Mouse (Mus musculus) splenic B cell, adult 2 months (primary cell): ENCODE results near the gene Rapgef3.

Source experiments
- DNase-seq: peaks from one replicate; pipeline ENCODE4 v3.0.0-alpha.2; 2011; ENCODE audit warnings: low read depth, low spot score
- H3K27me3 ChIP-seq: 2 replicates; pipeline ENCODE4 v1.6.1; 2012; ENCODE audit warnings: mild to moderate bottlenecking, low read length, moderate library complexity, mixed read lengths; ENCODE audit not compliant: control insufficient read depth, poor library complexity, insufficient read depth, severe bottlenecking
- H3K36me3 ChIP-seq: 2 replicates; pipeline ENCODE4 v1.6.1; 2012; ENCODE audit warnings: mild to moderate bottlenecking, low read length, moderate library complexity, mixed read lengths; ENCODE audit not compliant: control insufficient read depth, poor library complexity, insufficient read depth, severe bottlenecking

Gene Rapgef3

GRCm38 (mm10) chr15:97767280-97768186, at the start of gene Rapgef3:
Gene Rapgef3 (minus strand): TSS chr15:97767972.
- DNase-seq, result peak; percentile 81
- no peaks in the 10 kb centered on the region for H3K27me3 ChIP-seq
- H3K36me3 ChIP-seq, result no peaks in the 10 kb centered on the region

DNA sequence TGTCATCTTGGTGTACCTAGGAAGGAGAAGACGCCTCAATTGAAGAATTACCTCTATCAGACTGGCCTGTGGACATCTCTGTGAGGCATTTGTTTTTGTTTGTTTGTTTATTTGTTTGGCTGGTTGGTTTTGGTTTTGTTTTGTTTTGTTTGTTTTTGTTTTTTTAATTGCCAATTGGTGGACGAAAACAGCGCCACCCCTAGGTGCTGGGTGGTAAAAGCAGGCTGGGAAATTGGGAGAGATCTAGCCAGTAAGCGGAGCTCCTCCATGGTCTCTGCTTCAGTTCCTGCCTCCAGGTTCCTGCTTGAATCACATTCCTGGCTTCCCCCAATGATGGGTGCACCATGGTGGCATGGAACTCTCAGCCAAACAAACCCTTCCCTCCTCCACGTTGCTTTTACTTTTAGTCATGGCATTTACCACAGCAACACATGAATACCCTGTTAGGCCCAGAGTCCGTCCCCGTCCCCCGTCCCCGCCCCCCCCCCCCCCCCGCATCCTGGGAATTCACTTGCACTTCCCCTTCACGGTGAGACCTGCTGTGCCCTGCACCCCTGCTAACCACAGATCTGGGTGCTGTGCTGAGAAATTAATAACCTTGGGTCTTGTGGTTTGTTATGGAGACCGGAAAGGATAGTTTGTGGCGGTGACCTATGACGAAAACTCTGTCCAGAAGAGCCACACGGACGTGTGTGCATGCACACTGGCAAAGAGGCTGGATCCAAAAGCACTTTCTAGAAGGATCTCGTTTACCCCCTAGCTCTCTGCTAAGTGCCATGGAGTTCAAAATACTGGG, 48.6 kb upstream of the Rapgef3 start:
- Histone ChIP-seq H3K36me3 (no peaks in the 10 kb centered on the region; the same call in 1 of the 2 replicates), H3K27me3 (no peaks in the 10 kb centered on the region)
- peak; percentile 22 for DNase-seq

- H3K36me3 ChIP-seq, result no peaks in the 10 kb centered on the region; the same call in 1 of the 2 replicates
- no peaks in the 10 kb centered on the region for H3K27me3 ChIP-seq
- DNase-seq, result no peak
These were observed 47.5 kb upstream of the Rapgef3 start for GRCm38 (mm10) chr15:97815254-97815653.

DNA sequence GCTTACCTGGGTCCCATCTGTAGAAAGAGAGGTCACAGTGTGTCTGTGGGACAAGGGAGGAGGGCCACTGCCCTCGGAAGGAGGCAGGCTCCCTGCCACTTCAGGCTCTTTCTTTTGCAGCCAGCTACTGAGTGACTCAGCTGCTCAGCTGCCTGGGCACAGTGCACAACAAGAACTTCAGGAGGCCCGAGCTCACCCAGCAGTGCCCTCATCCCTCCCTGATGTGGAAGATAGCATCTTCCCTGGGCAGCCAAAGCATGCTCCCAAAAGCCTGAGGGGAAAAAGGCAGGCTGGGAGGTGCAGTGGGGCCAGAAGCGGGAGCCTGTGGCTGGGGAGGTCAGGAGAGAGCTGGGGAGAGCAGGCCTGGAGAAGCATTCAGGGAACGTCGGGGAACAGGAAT, 46.9 kb upstream of the Rapgef3 start:
- no peak for DNase-seq
- Histone ChIP-seq H3K27me3 (no peaks in the 10 kb centered on the region), H3K36me3 (no peaks in the 10 kb centered on the region; the same call in 1 of the 2 replicates)

DNA sequence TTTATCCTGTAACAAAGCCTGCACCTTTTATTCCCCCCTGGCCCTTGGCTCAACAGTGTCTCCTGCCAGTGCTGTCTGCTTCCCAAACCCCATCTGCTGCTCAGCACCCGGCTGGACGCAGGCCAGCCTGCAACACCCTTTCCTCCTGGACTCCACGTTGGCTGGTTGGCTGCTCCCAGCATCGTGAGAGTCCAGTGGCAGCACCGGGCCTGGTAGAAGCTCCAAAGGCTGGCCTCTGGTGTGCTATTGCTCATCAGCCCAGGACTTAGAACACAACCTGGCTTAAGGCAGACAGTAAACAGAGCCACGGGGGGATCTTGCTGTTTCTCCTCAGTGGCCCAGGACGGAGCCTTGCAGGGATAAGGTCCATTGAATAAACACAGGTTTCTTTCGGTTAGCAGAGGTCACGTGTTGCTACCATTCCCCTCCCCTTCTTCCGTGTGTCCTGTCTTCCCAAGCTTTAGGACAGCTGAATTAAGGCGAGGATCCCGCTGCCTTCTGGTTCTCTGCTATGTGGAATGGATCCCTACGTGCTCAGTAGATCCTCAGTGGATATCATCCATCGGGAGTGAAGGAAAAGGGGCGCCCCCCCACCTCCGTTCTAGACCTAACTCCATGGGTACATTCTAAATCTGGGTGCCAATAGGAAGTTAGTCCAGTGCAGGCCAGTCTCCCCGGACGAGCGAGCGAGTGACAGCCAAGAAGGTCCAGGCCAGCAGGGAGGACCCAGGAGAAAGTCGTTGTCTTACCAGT, 45.9 kb upstream of the Rapgef3 start:
- Histone ChIP-seq H3K36me3 (peaks cover under 1% of the 10 kb centered on the region), H3K27me3 (no peaks in the 10 kb centered on the region)
- no peak for DNase-seq

DNA sequence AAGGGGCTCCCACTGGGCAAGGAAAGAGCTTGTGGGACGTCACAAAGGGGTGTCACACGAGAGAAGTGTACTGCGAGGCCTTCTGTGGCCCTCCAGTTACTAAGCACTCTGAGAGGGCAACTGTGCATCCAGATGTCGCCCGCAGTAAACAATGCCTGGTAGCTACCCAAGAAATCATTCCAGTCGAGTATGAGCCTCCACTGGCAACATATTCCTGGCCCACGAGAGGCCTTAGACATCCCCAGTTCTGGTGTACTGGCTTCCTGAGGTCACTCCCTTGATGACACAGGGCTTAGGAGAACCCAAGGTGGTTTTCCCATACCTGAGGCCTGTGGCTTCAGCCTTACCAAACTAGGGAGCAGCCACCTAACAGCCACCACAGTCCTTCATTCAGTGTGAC, 45.1 kb upstream of the Rapgef3 start:
- no peak for DNase-seq
- Histone ChIP-seq H3K27me3 (no peaks in the 10 kb centered on the region), H3K36me3 (peaks cover 2% of the 10 kb centered on the region)

DNA sequence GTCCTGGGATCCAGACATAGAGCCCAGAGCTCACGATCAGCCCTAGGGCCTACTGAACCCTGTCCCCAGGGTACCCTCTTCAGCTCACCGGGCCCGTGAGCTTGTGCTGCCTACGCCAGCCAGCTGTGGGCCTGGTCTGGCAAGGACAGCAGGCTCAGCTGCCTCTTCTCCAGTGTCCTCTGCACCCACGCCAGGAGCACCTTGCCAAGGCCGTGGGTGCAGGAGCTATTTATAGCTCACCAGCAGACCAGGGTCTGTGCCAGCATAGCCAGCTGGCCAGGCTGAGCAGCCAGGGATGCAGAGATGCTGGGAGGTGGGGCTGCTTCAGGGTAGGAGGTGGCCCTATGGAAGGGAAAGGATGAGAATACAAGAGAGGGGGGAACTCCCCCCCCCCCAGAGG, 44.4 kb upstream of the Rapgef3 start:
- Histone ChIP-seq H3K27me3 (no peaks in the 10 kb centered on the region), H3K36me3 (peaks cover 2% of the 10 kb centered on the region)
- no peak for DNase-seq

DNA sequence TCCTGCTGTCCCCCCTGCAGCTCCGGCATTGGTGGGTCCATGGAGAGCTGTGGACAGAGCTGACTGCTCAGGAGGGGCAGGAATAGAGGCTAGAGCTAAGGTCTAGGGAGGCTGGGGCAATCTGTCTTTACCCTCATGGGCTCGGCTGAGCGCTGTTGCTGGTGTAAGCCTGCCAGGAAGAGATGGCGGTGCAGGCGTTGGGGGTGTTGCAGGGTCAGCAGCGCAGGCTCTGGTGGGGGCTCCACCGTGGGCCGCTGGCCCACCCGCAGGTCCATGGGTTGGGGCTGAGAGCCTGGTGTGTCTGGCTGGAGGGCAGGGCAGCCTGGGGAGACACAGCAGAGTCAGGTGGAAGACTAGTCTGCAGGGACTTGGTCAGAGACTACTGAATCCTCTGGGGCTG, 43.5 kb upstream of the Rapgef3 start:
- H3K36me3 ChIP-seq, result peaks cover 2% of the 10 kb centered on the region
- no peaks in the 10 kb centered on the region for H3K27me3 ChIP-seq
- no peak for DNase-seq

DNA sequence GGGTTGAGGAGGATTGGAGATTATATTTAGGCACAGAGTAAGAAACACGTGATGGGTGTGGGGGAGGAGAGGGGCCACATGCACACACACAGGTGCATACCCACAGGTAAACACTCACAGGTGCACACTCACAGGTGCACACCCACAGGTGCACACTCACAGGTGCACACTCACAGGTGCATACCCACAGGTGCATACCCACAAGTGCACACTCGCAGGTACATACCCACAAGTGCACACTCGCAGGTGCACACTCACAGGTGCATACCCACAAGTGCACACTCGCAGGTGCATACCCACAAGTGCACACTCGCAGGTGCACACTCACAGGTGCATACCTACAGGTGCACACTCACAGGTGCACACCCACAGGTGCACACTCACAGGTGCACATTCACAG, 42.6 kb upstream of the Rapgef3 start:
- Histone ChIP-seq H3K36me3 (peaks cover 4% of the 10 kb centered on the region), H3K27me3 (no peaks in the 10 kb centered on the region)
- no peak for DNase-seq

DNA sequence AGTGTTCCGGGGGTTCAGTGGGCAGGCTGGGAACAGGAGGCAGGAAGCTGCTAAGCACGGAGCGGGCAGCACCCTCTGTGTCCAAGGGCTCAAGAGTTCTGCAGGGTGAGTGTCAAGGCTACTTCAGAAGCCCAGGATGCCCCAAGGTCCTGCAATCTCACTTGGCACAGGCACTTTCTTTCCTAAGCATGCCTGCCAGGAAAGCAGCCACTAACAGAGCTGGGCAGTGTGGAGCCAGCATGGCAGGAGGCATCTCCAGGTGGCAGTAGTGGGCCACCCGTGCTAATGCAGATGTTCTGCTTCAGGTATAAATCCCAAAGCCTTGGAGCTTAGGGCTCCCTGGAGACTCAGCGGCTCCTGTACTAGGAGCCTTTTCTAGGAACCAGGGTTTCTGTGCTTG, 42.2 kb upstream of the Rapgef3 start:
- H3K36me3 ChIP-seq, result peaks cover 5% of the 10 kb centered on the region
- peak; percentile 56 for DNase-seq
- H3K27me3 ChIP-seq, result no peaks in the 10 kb centered on the region

GRCm38 (mm10) chr15:97809206-97809605, 41.4 kb upstream of the Rapgef3 start:
- no peaks in the 10 kb centered on the region for H3K27me3 ChIP-seq
- no peak for DNase-seq
- H3K36me3 ChIP-seq, result peaks cover 5% of the 10 kb centered on the region

DNA sequence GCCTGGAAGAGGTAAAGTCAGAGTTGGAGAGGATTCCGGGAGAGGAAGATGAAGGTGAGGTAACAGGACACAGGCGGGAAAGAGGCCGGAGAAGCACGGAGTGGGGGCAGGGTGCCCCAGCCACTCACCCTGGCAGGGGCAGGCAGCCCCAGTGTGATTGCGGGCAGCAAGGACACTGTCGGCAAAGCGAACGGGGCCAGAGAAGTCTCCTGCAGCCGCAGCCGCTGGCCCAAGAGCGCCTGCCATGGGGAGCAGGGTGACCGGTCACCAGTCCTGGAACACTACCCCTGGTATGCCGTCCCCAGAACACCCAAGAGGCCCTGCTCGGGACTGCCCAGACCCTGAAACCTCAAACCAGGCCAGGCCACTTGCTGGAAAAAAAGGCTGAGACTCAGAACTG, 40.8 kb upstream of the Rapgef3 start:
- Histone ChIP-seq H3K36me3 (peaks cover 5% of the 10 kb centered on the region), H3K27me3 (no peaks in the 10 kb centered on the region)
- no peak for DNase-seq

DNA sequence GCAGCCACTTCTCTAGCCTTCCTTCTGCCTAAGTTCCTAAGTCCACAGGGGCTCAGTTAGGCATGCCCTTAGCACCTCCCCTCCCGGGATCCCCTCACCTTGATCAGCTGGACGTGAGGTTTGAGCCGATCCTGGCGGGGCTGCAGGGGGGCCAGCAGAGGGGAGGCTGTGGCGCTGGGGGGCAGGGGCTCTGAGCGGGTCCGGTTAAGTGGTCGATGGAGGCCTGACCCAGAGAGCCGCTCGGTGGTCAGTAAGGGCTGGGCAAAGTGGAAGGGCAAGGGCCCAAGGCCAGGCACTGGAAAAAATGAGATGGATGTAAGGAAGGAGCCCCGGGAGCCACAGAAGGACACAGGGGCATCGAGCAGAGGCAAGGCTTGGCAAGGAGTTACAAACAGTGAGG, 40.1 kb upstream of the Rapgef3 start:
- H3K36me3 ChIP-seq, result peaks cover 5% of the 10 kb centered on the region; the same call in 1 of the 2 replicates
- H3K27me3 ChIP-seq, result no peaks in the 10 kb centered on the region
- DNase-seq, result no peak

- no peak for DNase-seq
- H3K36me3 ChIP-seq, result peaks cover 21% of the 10 kb centered on the region; the same call in 1 of the 2 replicates
- no peaks in the 10 kb centered on the region for H3K27me3 ChIP-seq
These were observed 34.8 kb upstream of the Rapgef3 start for GRCm38 (mm10) chr15:97802575-97802974.
